ENCODE assay signal across 21 mouse cellular contexts in genomic region chr4:139813371-139813960, GRCm38 (mm10). TPM values are rescaled to one million over a fixed set of nuclear protein-coding genes. Genes with fewer than 3 reads are reported as not detected.
A peak's percentile ranks its signal among the peaks of the same experiment; 100 is the strongest.
DNase-seq lines count a peak whose midpoint lies in the region; ATAC-seq lines count a peak whose summit lies in the region.
"Had no signal": no experiment of that assay in that cellular context is flagged by ENCODE, and none has a peak within 500 bp of the region (broad histone marks: within the 10 kb centered on the region; RNA-seq: fewer than 3 reads in every experiment).

No protein-coding gene starts in this region.

- H3K27me3 ChIP-seq in forebrain, embryonic 10.5 days (ENCODE audit: poor library complexity, severe bottlenecking): peaks cover 100% of the 10 kb centered on the region
- peaks cover 69% of the 10 kb centered on the region for H3K27me3 ChIP-seq in forebrain, embryonic 14.5 days (replicated peaks; ENCODE audit: control insufficient read depth, insufficient read depth, low read length)

- DNase-seq in forebrain, embryonic 10.5 days (ENCODE audit: extremely low spot score, low spot score): no peak
- no peak for DNase-seq in forebrain, embryonic 14.5 days (ENCODE audit: low spot score)
- peak; percentile 97 for DNase-seq in A20 (ENCODE audit: low read depth, low spot score)
- DNase-seq in gastrocnemius, postnatal 14 days: peak; percentile 56
- DNase-seq in thymus, adult 18-20 months: peak; percentile 71 to 77
- DNase-seq in right cerebral cortex, postnatal 36 days (ENCODE audit: low spot score in 2 of 2): no peak
- DNase-seq: adrenal gland, postnatal 36 days; cerebellum, adult 2 months; heart, postnatal 4 days; kidney, adult 9 months; liver; lung, adult 18-20 months; lung, postnatal 4 days had no signal

- WGBS in forebrain, embryonic 10.5 days: 12% methylated on average over 9 of the region's 9 CpGs
- WGBS in forebrain, embryonic 14.5 days: 16% methylated on average over 9 of the region's 9 CpGs

- peaks cover 75% of the 10 kb centered on the region for H3K4me1 ChIP-seq in forebrain, embryonic 10.5 days
- peaks cover 18% of the 10 kb centered on the region for H3K4me1 ChIP-seq in forebrain, embryonic 14.5 days (ENCODE audit: control insufficient read depth, insufficient read depth, low read length)

- H3K4me3 ChIP-seq in forebrain, embryonic 10.5 days: no peak overlapping the region
- H3K4me3 ChIP-seq in forebrain, embryonic 14.5 days (ENCODE audit: low read depth, low read length): no peak overlapping the region
- H3K4me3 ChIP-seq: midbrain, embryonic 13.5 days; stomach, embryonic 15.5 days had no signal

- ATAC-seq in forebrain, embryonic 14.5 days: no peak
- ATAC-seq in erythroblast, adult 5-6 weeks (replicated peaks; ENCODE audit: low FRiP score, poor library complexity, severe bottlenecking): no peak
- no peak for ATAC-seq in frontal cortex, adult (ENCODE audit: low TSS enrichment)
- ATAC-seq: midbrain, embryonic 13.5 days had no signal

- no peaks in the 10 kb centered on the region for H3K36me3 ChIP-seq in forebrain, embryonic 10.5 days (replicated peaks)
- H3K36me3 ChIP-seq in forebrain, embryonic 14.5 days (ENCODE audit: control insufficient read depth, insufficient read depth, low read length): no peaks in the 10 kb centered on the region
- H3K36me3 ChIP-seq: midbrain, embryonic 13.5 days; stomach, embryonic 15.5 days had no signal

- no peak overlapping the region for H3K4me2 ChIP-seq in forebrain, embryonic 14.5 days (ENCODE audit: low read length)
- H3K4me2 ChIP-seq: midbrain, embryonic 13.5 days; stomach, embryonic 15.5 days had no signal

- intact Hi-C loops in gastrocnemius, postnatal 14 days (cut with DNase I; ENCODE audit: low total_unique reads): no loop called here

- H3K9me3 ChIP-seq in forebrain, embryonic 10.5 days: no peaks in the 10 kb centered on the region
- H3K9me3 ChIP-seq in forebrain, embryonic 14.5 days (replicated peaks; ENCODE audit: control insufficient read depth, low read length): no peaks in the 10 kb centered on the region
- H3K9me3 ChIP-seq: midbrain, embryonic 13.5 days; stomach, embryonic 15.5 days had no signal

- H3K9ac ChIP-seq in forebrain, embryonic 14.5 days (ENCODE audit: low read length): no peak overlapping the region
- H3K9ac ChIP-seq: midbrain, embryonic 13.5 days; stomach, embryonic 15.5 days had no signal

- H3K27ac ChIP-seq in forebrain, embryonic 10.5 days: peak overlapping the region; percentile 11; the same call in 1 of the 2 replicates
- no peak overlapping the region for H3K27ac ChIP-seq in forebrain, embryonic 14.5 days (ENCODE audit: low read depth, low read length)
- H3K27ac ChIP-seq: midbrain, embryonic 13.5 days; stomach, embryonic 15.5 days had no signal

RNA-seq across cellular contexts. Expression of gene Pax7, which starts 19.9 kb away (rescaled TPM):
- 2.2 and 2.4 TPM in 2 replicates for polyA plus RNA-seq in forebrain, embryonic 10.5 days (2016; fragmentation: Nextera tagmentation; extraction: Ambion mirVana)
- 0.05 and 0.06 TPM in 2 replicates for polyA plus RNA-seq in forebrain, embryonic 14.5 days (2014; fragmentation: Nextera tagmentation; extraction: Ambion mirVana)
- 1 to 10 TPM; 3.2 to 5.2 TPM for total RNA-seq in gastrocnemius, postnatal 14 days (2021)
- total RNA-seq in erythroblast, adult 5-6 weeks (2015; ENCODE audit: low replicate concordance): not detected in 2 replicates
- 0.14 TPM in 1 of 2 replicates, not detected in the other for total RNA-seq in erythroblast, adult 5-6 weeks (2017; ENCODE audit: low replicate concordance)
- total RNA-seq: adrenal gland, postnatal 36 days; heart, postnatal 4 days; left cerebral cortex, postnatal 36 days had no signal
- polyA plus RNA-seq: gonadal fat pad, adult 2 months; heart, embryonic 14.5 days; large intestine, adult 2 months had no signal

Comparison
In these comparisons a context has a peak if more than half of its experiments do, and no peak if none do; other contexts are left out.
1. DNase-seq: peak in A20 (single experiment), gastrocnemius, postnatal 14 days (single experiment) and thymus, adult 18-20 months (2 of 2); none in forebrain, embryonic 10.5 days (single experiment), forebrain, embryonic 14.5 days (single experiment) and right cerebral cortex, postnatal 36 days (0 of 2).